Mouse (Mus musculus): Measurements from ENCODE around the gene Slc6a13.

DNA sequence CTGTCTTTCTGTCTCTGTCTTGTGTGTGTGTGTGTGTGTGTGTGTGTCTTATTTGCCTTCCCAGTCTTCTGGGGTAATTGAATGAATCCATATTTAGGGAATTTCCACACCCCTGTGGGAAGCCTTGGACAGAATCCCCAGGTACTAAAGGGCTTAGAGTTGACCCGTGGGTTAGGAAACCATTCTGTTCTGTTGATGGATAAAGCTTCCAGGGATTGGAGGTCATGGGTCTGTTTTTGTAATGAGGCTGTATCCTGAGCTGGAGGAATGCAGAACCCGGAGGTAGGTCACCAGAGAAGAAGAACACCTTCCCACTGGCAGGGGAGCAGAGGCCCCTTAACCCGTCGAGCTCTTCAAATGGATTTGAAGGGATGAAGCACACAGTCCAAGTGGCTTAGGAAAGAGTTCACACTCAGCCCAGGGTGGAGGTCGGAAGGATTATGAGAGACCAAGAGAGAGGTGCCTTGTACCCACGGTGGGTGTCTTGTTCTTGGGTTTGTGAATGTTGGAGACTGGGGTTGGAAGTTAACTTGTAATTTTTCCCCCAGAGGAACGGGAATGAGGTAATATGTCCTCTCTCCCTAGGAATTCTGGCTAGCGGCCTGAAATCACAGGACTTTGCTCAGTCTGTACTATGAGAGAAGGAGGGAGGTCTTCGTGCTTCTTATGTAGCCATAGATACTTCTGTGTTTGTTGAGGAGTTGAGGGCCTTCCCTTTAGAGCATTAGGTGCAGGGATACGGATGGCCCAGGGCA lies 3.6 kb downstream of the Slc6a13 start:
- TF ChIP-seq CTCF (IDR thresholded peaks at IDR 0.05; ENCODE audit: extremely low read depth, insufficient read depth, low read length) = no peak
- TF ChIP-seq POLR2A (IDR thresholded peaks at IDR 0.05; ENCODE audit: extremely low read depth, insufficient read depth, low read length) = no peak
